Mouse (Mus musculus): ENCODE data around the gene Rhobtb1.

DNA sequence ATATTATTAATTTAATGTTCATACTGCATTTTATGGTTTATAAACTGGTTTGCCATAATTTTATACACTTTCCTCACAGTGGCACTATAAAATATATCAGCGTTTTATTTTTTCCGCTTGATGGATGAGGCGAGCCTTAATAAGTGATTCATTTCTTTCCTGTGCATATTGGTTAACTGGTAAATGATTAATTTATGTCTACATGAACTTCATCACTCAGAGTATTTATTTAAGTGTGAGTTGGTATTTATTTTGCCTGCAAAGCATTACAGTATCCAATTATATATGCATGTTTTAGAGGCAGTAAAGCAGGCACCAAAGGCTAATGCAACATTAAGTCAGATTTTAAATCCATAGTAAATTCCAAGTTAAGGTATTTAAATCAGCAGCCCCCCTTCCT is 14.6 kb downstream of the Rhobtb1 start:
- no peak for TF ChIP-seq CTCF (IDR thresholded peaks at IDR 0.05; ENCODE audit: low read depth, low read length)
- no peak for TF ChIP-seq POLR2A (IDR thresholded peaks at IDR 0.05; ENCODE audit: borderline replicate concordance, low read depth, low read length)
